Mouse (Mus musculus) embryonic fibroblast, embryonic 13.5 days (primary cell): Measurements from ENCODE around the gene Pum1. TPM values are rescaled to one million over a fixed set of nuclear protein-coding genes. Genes with fewer than 3 reads are reported as not detected.

Source experiments
- H3K27ac ChIP-seq: 2 replicates; pipeline ENCODE4 v1.5.1; 2012; ENCODE audit warnings: low read length, control low read depth, inconsistent platforms; ENCODE audit not compliant: insufficient read depth
- H3K4me1 ChIP-seq: 2 replicates; pipeline ENCODE4 v1.6.1; 2011; ENCODE audit warnings: low read length; ENCODE audit not compliant: control insufficient read depth, insufficient read depth
- H3K4me3 ChIP-seq: 2 replicates; pipeline ENCODE4 v1.5.1; 2011; ENCODE audit warnings: mild to moderate bottlenecking, control low read depth, low read length; ENCODE audit not compliant: insufficient read depth
- CTCF ChIP-seq: IDR thresholded peaks from 2 replicates; pipeline ENCODE4 v1.5.1; 2011; ENCODE audit warnings: mild to moderate bottlenecking, control low read depth, low read length, moderate library complexity, borderline replicate concordance; ENCODE audit not compliant: insufficient read depth
- POLR2A ChIP-seq: IDR thresholded peaks from 2 replicates; pipeline ENCODE4 v1.6.1; 2011; ENCODE audit warnings: low read depth, mild to moderate bottlenecking, control low read depth, low read length, moderate library complexity
- polyA plus RNA-seq: library from polyadenylated mRNA; stranded (reverse); fragments of >200 nt; gene quantifications from 2 replicates; pipeline ENCODE4 v1.2.4, GENCODE M21; 2011; ENCODE audit warnings: low read depth; ENCODE audit not compliant: missing spikeins, insufficient read length

Gene Pum1
- polyA plus RNA-seq, 1 experiment: 52.7 TPM

DNA sequence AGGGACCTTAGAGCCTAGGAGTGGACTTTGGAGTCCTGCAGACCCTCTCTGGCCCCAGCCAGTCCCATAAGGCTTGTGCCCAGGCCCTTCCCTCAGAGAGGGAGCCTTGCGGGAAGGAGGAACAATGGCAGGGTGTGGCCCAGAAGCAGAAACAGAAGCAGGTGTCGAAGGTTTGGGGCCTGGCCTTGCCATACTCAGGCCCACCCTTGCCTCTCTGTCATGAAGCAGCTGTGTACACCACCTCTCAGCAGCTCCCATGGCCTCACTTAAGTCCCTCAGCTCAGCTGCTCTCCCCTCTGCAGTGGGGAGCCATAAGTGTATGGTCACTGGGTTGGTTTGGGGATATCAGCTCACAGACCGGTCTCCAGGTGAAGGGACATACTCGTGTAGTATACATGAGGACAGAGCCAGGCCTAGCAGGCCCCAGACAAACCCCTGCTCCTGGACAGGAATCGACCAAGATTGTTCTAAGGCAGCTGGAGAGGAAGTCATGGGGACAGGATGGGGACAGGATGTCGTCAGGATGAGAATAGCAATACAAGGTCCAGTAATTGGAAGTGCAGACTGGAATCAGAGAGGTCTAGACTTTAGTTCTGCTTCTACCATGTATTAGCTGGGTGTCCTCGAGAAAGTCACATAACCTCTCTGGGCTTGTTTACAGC is 157.6 kb downstream of the Pum1 start:
- Histone ChIP-seq H3K4me1 (no peaks in the 10 kb centered on the region), H3K4me3 (no peak overlapping the region), H3K27ac (no peak overlapping the region)
- TF ChIP-seq CTCF (no peak), POLR2A (no peak)

DNA sequence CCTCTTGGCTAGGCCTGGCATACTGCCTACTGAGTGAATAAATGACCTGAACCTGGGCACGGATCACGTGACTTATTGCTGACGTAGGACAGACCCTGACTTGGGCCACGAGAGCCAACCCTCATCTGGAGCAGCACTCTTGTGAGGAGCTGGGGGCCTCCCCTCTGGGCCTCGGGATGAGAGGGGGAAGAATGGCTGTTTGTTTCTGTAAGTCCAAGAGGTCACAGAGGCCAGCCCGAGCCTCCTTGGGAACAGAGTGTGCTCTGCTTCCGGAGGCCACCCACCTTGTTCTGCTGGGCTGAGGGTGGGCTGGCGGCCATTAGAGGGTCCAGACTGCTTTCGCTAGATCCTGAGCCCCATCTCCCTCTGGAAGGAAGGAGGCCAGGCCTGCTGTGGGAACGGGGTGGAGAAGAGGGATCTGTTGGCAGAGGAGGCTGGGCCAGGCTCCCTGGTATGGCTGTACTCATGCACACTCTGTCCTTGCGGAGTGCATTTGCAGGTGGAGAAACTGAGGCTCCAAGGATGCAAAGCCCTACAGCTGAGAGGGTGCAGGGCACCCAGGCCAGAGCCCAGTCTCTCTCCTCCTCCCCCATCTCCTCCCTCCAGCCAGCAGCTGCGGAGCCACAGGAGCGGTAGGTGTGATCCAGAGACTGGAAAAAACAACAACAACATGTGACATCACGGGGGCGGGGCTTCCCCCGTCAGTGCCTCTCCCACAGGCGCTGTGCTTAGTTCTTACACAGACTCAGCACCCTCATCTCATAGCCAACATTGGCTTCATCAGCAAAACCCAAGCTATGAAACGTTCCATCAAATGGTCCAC is 165.9 kb downstream of the Pum1 start:
- no peak for TF ChIP-seq POLR2A
- no peak for TF ChIP-seq CTCF
- H3K27ac ChIP-seq: no peak overlapping the region
- no peaks in the 10 kb centered on the region for H3K4me1 ChIP-seq
- no peak overlapping the region for H3K4me3 ChIP-seq

Other genes starting within 250 kb of the Pum1 start
- 31.8 and 39.6 TPM in 2 replicates for gene Nkain1, start 89.1 kb upstream of the Pum1 start, polyA plus RNA-seq
- gene Sdc3, start 129.2 kb downstream of the Pum1 start, polyA plus RNA-seq: 96.4 and 135 TPM in 2 replicates
- 0.50 and 10.8 TPM in 2 replicates for gene Laptm5, start 249.8 kb downstream of the Pum1 start, polyA plus RNA-seq